Mouse (Mus musculus) spleen, postnatal 14 days (tissue): ENCODE data around the gene Nsun2.
A peak's percentile ranks its signal among the peaks of the same experiment; 100 is the strongest.

Experiments
- DNase-seq, 2 experiments: peaks; one replicate each; pipeline ENCODE4 v3.0.0; 2021 to 2022; ENCODE audit warnings: low spot score in 2 of 2

Gene Nsun2

DNA sequence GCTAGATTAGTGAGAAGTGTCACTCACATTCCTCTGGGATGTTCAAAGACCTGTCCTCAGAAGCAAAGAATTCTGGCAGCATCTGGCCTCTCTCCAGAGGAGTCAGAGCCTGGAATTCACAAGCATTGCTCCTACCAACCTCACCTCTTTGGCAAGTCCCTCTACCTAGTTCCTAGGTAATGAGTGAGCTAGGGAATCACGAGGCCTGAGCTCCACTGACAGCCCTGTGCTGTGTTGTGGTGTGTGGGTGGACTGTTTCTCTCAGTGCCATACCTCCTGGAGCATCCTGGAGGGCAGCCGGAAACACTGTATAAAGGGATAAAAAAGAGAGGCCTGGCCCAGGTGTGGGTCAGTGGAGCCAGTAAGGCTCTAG lies 9.4 kb upstream of the Nsun2 start:
- no peak for DNase-seq

DNA sequence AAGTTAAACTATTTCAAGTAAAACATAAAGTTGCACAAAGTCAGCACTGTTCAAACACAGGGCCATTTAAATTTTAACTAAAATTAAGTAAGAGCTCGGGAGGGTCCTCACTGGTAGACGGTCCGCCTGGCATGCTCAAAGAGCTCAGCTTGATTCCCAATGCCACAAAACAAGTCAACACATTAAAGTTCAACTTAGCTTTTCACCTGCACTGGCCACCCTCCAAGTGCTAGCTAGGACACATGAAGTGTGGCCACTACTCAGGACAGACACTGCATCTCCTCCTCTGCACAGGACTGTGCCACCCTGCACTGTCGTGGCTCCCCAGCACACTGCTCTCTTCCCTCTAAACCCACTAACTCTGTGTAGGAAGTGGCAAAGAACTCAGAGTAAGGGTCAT lies 7.7 kb upstream of the Nsun2 start:
- DNase-seq: no peak

DNA sequence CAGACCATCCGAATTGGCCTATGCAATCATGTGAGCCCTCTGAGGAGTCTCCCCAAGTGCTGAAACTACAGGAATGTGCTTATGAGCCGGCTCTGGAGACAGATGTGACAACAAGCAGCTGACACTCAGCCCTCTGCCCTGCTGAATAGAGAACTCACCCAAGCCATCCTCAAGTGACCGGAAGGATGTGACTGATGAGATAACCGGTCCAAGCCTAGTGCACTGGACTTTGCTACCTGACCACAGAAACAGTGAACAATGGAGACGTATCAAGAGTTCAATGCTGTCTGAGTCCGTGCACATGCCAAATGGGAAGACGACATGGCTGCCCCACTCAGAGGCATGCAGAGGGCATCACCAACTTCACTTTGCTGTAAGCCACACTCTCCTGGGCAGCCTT lies 5.0 kb upstream of the Nsun2 start:
- DNase-seq: no peak

DNA sequence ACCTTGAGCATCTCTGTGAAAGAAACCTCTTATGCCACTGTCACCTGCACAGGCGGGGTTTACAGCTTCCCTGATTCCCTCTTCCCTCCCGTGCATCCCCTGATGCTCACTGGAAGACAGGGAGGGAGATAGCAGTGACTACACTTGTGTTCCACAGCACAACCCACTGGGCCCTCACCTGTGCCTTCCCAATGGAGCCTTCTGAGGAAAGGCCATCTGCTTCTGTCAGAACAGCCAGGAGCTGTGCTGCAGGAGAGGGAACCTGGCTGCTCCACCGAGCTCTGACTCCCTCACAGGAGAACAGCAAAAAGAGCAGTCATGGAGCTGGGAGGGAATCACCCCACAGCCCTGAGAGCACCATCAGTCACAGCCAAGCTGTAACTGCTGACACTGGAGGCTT lies 3.4 kb upstream of the Nsun2 start:
- DNase-seq: no peak

DNA sequence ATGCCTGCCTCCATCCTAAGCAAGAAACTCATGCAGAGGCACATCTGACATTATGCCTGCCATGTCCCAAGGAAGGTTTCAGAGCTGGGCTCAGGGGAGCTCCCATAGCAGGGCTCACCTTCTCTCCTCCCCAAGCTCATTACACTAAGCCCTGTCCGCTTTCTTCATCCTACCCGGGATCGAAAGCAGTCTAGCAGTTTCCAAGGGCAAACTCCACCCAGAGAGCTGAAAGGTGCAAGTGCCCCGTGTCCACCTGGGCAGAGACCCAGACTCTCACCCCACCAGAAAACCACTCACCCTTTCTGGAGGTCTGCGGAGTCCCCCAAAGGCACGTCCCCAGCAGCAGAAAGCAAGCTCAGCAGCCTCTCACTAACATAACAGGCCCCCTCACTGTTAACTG lies 2.6 kb upstream of the Nsun2 start:
- DNase-seq: no peak

DNA sequence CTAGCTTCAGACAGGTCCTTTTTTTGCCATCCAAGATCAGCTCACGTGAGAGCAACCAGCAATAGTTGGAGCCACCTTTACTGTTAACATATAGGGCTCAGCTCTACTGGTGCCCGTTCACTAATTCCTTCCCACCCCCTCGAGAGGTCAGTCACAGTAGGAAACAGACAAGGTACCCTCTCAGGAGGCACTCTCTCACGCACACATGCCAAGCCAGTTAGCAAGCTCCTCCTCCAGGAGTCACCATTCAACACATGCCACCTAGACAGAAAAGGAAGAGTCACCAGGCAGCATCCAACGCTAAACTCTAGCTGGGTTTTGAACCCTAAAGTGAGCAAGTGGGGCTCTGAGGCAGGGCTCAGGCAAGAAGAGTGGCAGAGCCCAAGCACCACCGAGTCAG lies 2.1 kb upstream of the Nsun2 start:
- DNase-seq: no peak

DNA sequence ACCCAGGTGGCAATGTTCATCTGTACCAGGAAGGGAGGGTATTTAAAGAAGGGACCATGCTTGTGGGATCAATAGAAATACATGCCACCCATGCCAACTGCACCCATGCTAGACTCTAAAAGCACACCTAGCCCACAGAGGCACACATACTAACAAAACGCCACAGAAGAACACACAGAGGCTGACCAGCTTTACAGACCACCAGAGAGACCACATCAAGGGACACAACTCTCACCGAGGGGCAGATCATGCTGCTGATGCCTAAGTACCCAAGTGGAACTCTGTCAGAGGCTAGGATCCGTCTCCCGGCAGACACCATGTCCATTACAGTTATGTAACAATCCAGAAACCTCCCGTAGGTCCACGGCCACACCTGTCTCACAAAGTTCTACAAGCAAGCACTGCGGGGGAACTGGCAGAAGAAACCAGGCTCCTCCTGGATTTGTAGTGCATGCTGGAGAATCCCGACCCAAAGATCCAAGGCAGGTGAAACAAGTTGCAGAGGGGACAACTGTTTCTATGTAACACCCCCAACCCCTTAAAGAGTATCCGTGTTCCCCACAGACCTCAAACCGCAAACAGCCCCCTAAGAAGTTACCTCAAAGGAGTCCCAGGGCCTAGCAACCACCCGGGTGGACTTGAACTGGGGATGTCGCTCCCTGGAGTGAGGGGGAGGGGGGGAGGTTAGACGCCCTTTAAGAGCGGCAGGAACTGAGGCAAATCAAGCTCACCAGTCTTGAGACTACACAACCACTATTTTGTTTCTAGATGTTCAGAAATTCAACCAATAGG lies 1.2 kb upstream of the Nsun2 start:
- no peak for DNase-seq

DNA sequence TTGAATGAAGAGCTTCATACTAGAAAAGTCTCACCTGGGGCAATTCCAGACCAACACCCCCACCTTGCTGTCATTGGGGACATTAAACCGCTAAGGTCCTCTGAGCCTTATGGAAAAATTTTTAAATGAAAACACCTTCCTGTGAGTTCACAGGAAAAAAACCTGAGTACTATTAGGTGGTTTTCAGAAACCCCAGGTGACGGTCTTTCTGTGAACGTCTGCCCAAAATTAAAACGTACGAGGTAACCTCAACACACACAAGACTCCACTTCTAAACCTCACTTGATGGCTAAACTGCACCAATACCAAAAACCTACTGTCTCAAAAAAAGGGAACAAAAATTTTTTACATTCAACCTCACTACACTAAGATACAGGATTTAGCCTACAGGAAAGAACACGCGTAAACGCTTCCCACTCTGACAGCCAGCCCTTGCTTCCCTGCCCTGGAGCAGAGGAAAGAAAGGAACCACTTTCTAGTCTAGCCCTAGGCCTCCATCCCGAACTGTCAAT lies 597 bp upstream of the Nsun2 start:
- no peak for DNase-seq

DNA sequence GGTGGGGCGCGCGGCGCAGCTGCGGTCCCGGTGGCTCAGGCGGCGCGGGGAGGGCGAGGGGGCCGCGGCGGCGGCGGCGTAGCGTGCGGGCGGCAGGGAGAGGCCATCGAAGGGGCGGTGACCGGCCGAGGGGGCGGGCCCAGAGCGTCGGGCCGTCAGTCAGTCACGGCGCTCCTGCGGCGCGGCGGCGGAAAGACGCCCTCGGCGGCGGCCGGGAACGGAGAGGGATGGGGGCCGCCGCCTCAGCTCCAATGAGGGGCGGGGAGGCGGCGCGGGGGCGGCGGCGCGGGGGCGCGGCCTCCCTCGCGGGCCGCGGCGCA lies 748 bp downstream of the Nsun2 start, which contains the start of gene Tent4a:
Tent4a (minus strand) TSS at position 284 of the 320 bp plus-strand sequence.
- no peak for DNase-seq

DNA sequence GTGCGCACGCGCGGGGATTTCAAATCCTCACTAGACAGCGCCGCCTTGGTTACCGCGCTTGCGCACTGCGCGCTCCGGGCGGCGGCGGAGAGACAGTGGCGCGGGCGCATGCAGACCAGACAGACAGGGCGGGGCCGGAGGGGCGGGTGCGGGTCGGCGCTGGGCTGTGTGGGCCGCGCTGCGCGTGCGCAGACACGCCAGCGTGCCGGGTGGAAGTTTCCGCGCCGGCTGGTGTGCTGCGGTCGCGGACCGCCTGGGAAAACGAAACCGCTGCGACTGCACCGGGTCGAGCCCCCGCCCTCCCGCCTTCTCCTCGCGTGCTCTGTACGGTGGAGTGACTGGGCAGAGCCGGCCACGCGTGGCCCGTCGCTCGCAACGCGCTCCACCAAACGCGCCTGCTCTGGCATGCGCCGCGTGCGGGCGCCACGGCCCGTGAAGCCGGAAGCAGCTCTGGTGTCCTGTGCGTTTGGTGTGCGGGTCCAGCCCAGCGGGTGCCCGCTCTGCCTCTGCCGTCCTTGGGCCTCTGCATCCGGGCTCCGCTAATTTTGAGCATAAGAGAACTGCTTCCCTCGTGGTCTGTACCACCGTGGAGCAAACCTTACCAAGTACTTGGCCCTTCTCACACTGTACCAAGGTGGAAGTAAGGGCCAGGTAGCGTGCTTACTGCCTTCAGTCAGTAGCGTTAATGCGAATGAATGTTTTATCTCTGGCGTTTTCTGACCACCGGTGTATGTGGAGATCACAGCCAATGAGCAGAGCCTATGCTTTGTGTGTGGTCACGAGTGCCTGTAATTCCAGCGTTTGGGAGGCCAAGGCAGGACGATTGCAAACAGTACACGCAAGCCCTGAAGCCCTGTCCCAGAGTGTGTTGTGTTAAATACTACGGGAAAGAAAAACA lies 1.4 kb downstream of the Nsun2 start:
- DNase-seq: peak; percentile 94 to 96

DNA sequence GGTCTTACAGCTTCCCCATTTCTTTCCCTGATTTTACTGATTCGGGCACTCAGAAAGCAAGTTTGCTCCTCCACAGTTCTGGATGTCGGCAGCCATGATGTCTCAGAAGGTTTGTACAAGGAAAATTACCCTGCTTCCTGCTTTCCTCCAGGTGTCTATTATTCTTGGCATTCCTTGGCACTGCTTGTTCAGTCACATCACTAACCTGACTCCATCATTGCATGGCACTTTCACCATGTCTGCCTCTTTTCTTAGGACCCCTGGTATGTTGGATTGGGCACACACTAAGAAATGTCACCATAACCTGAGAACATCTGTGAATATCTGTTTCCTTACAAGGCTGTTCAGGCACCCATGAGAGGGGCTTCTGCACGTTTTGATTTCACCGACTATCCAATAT lies 2.5 kb downstream of the Nsun2 start:
- no peak for DNase-seq

DNA sequence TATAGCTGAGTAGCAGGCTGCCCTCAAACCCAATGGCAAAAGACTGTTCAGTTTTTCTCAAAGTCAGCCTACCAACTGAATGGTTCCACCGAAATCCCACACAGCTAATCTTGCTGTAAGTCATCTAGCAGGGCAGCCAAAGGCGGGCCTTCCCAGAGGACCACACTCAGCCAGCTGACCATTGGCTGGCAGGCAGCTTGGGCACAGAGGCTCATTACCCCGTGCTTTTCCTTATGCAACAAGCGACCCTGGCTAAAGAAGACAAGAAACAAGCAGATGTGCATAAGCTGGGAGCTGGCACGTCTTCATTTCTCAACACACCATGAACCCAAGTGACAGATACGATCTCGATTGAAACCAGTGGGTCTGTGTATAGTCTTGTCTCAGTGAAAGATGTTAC lies 3.8 kb downstream of the Nsun2 start:
- DNase-seq: no peak

DNA sequence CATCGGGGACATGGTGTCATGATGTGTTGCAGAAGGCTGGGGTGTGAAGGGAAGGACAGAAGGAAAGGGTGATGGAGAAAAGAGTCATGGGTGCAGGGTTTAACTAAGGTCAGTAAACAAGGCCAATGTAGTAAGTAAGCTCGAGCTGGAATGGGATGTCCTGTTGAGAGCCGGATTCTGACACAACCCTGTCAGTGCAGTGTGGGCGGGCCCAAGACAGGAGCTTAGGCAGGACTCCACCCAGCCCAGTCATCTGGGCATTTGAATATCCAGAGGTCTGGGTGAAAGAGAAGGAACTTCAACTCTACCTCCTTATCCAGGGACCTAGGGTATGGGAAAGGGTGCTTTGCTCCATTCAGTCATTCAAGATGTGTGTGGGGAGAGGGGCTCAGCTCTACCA lies 4.8 kb downstream of the Nsun2 start:
- DNase-seq: no peak

DNA sequence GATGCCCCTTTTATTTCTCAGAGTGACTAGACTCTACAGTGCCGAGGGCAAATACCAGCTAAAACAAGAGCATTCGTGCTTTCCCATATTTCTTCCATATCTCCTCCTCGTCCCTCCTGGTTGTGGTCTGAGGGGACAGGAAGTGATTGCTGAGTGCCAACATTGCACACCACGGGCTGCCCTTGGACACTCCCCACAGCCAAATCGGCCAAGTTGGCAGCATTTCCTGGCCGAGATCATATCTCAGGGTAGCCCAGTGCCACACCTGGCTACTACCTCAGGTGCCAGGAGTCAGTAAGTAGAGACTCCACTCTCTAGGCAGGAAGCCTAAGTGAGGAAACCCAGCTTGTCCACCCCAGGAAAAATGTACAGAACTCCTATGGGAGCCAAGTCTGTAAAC lies 7.7 kb downstream of the Nsun2 start:
- no peak for DNase-seq

DNA sequence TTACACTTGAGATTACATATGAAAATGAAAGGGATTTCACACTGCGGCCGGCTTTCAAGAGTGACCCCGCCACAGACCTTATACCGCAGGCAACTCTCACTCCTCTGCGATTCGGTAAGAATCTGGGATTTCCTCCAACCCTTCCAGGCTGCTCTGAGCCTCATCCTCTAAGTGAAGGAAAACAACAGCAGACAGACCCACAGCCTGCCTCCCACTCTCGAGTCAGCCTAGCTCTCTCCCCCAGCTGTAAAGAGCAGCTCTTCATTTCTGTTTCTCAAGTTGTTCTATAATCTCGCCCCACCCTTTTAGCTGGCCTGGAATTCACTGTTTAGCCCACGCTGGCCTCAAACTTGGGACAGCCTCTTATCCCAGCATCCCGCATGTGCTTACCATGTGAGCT lies 8.2 kb downstream of the Nsun2 start:
- no peak for DNase-seq

DNA sequence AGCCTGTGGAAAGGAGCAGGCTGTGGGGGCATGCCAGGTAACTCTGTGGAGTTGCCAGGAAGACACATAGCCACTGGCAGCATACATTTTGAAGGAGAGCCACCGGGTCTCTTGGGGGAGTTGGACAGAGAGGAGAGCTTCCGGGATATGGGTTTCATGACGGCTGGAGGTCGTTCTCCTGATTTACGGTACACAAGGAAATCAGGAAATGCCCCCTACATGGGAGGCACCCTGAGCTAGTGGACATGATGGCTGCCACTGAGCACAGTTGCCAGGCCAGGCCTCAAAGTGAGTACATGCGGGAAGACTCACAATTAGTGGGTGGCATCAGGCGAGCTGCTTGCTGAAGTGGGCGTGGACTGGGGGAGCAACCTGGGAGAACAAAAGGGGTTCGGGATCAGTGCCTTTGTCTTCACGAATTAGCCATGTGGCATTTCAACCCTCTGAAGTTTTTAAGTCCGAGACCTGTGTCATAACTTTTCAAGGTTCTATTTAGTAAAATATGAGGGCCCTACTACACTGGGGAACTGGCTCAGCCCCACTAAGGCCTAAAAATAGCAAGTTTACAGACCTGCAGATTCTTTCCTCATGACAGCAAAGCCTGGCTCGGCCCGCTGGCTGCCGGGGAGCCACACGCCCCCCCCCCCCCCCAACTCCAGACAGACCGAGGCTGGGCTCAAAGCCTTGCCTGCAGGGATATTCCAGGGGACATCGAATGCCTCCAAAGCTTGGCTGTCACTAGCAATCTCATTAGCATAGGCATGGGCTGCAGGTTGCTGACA lies 9.2 kb downstream of the Nsun2 start:
- no peak for DNase-seq

DNA sequence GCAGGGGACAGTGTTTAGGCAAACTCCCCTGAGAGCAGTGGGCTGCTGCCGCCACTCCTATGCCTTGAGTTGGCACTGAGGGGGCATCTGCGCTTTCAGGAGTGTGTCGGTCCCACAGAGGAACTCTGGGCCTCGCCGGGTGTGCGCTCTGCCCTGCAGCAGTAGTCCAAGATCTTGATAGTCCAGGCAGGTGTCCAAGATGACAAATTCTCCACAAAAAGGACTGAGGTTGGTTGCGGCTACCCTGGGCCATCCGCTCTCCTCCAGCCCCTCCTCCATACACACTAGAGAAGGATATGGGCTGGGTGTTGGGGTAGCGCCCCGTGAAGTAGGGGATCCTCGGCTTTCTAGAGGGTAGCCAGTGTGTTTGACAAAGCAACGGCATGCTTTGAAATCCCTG lies 10.0 kb downstream of the Nsun2 start:
- DNase-seq: no peak

DNA sequence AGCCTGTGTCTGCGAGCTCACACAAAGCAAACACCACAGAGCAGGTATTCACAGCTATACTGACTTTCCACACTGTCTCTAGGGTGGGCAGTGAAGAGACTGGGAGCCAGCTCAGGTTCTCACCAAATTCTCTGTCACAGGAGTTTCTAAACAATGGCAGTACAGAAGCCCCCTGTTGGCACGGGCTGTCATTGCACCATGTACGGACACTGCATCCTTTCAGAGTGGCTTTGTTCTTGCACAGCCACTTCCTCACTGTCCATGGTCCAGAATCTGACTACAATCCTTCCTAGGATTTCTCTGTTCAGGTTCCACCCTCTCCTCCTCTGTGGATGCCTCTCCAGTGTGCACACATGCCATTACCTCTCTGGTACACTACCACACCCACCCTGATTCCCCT lies 11.5 kb downstream of the Nsun2 start:
- DNase-seq: peak in 1 of 2 experiments; percentile 36

DNA sequence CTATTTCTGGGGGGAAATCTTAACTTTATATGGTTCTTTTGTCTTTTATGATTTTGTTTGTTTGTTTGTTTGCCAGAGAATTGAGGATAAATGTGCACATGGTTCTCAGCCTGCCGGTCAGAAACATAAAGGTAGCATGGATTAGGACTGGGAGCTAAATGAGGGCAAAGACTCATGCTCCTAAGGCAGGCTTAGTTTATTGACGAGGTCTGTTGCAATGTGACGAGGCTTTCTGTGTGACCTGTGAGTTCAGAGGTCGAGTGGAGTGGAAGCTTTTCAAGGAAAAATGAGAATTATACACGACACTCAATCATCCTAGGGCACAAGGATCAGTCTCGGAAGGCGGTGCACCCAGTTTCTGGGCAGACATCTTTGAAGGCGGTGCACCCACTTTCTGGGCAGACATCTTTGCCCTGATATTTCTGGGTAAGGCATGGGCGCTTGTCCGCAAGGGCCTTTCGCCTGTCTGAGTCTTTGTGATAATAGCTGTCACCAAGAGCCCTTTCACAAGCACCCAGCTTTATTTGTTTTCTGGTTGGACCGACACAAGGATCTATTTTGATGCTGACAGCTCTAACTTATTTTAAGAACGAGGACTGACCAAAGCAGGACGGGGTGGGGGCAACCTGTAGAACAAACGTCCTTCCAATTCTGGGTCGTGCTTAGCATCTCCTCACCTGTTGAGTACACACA lies 14.1 kb downstream of the Nsun2 start:
- DNase-seq: no peak

DNA sequence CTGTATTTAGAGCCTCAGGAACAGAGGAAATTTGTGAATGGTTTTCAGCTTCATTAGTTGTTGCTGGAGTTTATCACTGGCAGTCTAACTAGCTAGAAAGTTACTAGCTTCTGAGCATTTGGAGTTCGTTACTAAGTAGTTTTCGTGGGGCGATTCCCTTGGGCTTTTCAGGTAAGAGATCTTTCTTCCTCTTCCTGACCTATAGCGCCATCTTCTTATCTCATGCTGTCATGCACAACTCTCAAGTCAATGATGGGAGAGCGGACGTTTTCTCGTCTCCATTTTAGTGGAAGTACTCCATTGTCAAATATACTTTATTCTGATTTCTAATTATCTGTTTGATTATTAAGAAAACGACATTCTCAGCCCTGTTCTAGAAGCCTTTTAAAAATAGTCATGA lies 16.4 kb downstream of the Nsun2 start:
- DNase-seq: no peak

DNA sequence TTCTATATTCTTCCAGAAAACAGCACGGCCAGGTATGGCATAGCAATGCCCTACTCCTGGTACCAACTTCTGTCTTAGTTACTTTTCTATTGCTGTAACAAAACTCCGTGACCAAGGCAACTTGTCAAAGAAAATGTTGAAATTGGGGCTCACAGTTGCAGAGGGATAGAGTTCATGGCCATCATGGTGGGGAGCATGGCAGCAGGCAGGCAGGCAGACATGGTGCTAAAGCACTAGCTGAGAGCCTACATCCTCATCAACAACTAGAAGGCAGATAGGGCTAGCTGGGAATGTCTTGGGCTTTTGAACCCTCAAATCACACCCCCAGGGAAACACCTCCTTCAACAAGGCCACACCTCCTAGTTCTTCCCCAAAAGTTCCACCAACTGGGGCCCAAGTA lies 17.3 kb downstream of the Nsun2 start:
- no peak for DNase-seq

DNA sequence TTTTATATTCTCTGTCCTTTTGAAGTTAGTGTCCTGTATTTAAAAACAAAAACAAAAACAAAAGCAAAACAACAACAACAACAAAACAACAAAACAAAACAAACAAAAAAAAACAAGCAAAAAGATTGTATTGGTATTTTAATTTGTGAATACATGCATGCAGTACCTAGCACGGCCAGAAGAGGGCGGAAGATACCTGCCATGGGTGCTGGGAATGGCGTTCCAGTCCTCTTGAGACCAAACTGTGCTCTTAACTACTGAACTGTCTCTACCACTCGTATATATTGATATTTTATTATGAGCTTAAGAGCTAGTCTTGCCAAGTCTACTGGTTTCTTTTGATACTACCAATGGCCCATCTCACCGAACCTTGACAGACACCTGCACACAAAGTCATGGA lies 19.5 kb downstream of the Nsun2 start:
- DNase-seq: no peak
